Mouse (Mus musculus) myocyte (in vitro differentiated cells): ENCODE results near the gene Ccdc167.

Experiments used
- CEBPB ChIP-seq: IDR thresholded peaks from 2 replicates; pipeline ENCODE4 v1.6.1; 2011; ENCODE audit warnings: mild to moderate bottlenecking, moderate library complexity; ENCODE audit not compliant: poor library complexity, insufficient read depth, severe bottlenecking
- E2F4 ChIP-seq: IDR thresholded peaks from one replicate; pipeline ENCODE4 v1.6.1; 2011; ENCODE audit warnings: mild to moderate bottlenecking, control low read depth, moderate library complexity; ENCODE audit not compliant: insufficient read depth
- MAX ChIP-seq: IDR thresholded peaks from one replicate; pipeline ENCODE4 v1.6.1; 2011; ENCODE audit warnings: low read depth, mild to moderate bottlenecking, control low read depth
- MYOD1 ChIP-seq, 3 experiments: IDR thresholded peaks; one replicate each; pipeline ENCODE4 v1.6.1; 2011; ENCODE audit warnings: control low read depth in 2 of 3, low read depth in 2 of 3, mild to moderate bottlenecking in 2 of 3, moderate library complexity in 1 of 3; ENCODE audit not compliant: insufficient read length in 2 of 3, control insufficient read depth in 1 of 3
- MYOG ChIP-seq, 3 experiments: IDR thresholded peaks; one replicate each; pipeline ENCODE4 v1.6.1; 2011; ENCODE audit warnings: control low read depth in 2 of 3, low read depth in 2 of 3, mild to moderate bottlenecking in 2 of 3; ENCODE audit not compliant: insufficient read length in 2 of 3, control insufficient read depth in 1 of 3, insufficient read depth in 1 of 3
- POLR2A ChIP-seq: IDR thresholded peaks from one replicate; pipeline ENCODE4 v1.6.1; 2011; ENCODE audit warnings: low read depth, mild to moderate bottlenecking, control low read depth, moderate library complexity; ENCODE audit not compliant: insufficient read length
- POLR2AphosphoS2 ChIP-seq: IDR thresholded peaks from one replicate; pipeline ENCODE4 v1.6.1; 2011; ENCODE audit warnings: low read depth, control low read depth; ENCODE audit not compliant: insufficient read length
- SRF ChIP-seq: IDR thresholded peaks from one replicate; pipeline ENCODE4 v1.6.1; 2011; ENCODE audit warnings: low read depth; ENCODE audit not compliant: control insufficient read depth, insufficient read length
- TCF12 ChIP-seq: IDR thresholded peaks from one replicate; pipeline ENCODE4 v1.6.1; 2011; ENCODE audit warnings: mild to moderate bottlenecking, control low read depth; ENCODE audit not compliant: poor library complexity, insufficient read depth, severe bottlenecking
- USF1 ChIP-seq: IDR thresholded peaks from one replicate; pipeline ENCODE4 v1.6.1; 2011; ENCODE audit warnings: low read depth, mild to moderate bottlenecking, control low read depth, moderate library complexity

DNA sequence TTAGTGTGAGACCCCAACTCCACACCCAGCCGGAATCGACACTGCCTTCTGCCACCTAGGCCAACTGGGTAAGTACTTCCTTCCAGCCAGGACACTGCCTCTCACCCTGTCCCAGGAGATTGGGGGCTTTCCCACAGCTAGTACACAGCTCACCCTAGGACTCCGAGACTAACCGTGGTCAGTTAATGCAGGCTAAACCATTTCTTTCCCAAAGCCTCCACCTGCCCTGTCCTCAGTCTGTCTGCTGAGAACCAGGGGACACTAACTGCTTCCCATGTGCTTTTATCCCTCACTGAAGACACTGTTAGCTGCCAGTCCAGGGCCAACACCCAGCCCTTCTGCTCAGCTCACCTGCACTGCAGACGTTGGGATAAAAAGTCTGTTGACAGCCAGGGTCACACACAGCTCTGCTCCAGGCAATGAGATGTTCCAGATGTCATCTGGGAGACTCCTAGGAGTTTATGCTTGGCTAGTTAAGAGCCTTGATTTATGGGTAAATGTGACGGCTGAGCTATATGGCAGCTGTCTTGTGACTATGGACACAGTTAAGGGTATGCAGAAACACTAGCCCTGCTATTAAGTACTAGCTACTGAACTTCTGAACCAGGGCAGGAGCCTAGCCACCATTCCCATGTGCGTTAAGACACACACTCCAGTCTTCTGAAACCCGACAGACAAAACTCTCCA lies 5.0 kb downstream of the Ccdc167 start:
- TF ChIP-seq USF1 (no peak), POLR2A (no peak), POLR2AphosphoS2 (peak; percentile 17), TCF12 (no peak), CEBPB (no peak), E2F4 (no peak), MAX (no peak), MYOG (IDR thresholded peaks at IDR 0.05; ENCODE audit: control insufficient read depth in 1 of 3, insufficient read depth in 1 of 3, insufficient read length in 2 of 3, low read depth in 2 of 3) (no peak), SRF (no peak), MYOD1 (IDR thresholded peaks at IDR 0.05; ENCODE audit: control insufficient read depth in 1 of 3, insufficient read length in 2 of 3, low read depth in 2 of 3) (no peak)
